26 mouse cellular contexts compared by ENCODE assay signal in the genomic region with DNA sequence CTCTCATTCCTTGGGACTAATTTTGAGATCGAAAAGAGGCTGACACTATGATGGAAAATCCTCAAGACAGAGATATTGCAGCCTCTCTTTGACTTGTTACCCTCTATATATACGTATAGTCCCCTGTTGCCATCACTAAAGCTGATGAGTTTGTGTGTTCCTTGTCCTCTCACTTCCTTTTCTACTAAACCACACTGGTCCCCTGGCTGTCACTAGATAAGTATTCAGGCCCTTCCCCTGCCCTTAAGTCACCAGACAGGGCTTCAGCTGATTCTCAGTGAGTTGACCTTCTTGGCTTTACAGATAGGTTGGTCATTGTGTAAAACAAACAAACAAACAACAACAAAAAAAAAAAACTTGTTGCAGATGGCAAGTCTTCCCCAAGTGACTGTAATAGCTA. TPM values are rescaled to one million over a fixed set of nuclear protein-coding genes. Genes with fewer than 3 reads are reported as not detected.
"Had no signal": no experiment of that assay in that cellular context is flagged by ENCODE, and none has a peak within 500 bp of the region (broad histone marks: within the 10 kb centered on the region; RNA-seq: fewer than 3 reads in every experiment).

No protein-coding gene starts in this region.

- H3K9me3 ChIP-seq: liver, embryonic 15.5 days; lung, embryonic 15.5 days; stomach, embryonic 15.5 days had no signal

- H3K36me3 ChIP-seq: liver, embryonic 15.5 days; lung, embryonic 15.5 days; midbrain, embryonic 10.5 days; midbrain, embryonic 12.5 days; neural tube, embryonic 12.5 days; stomach, embryonic 15.5 days had no signal

- ATAC-seq: liver, postnatal 0 days; lung, postnatal 0 days; midbrain, embryonic 16.5 days had no signal

- H3K9ac ChIP-seq: liver, embryonic 15.5 days; liver, postnatal 0 days; lung, embryonic 15.5 days; midbrain, embryonic 12.5 days; neural tube, embryonic 12.5 days; stomach, embryonic 15.5 days had no signal

- H3K4me1 ChIP-seq: liver, embryonic 15.5 days; lung, embryonic 15.5 days; midbrain, embryonic 10.5 days; midbrain, embryonic 12.5 days; neural tube, embryonic 12.5 days; stomach, embryonic 15.5 days had no signal

- H3K4me2 ChIP-seq: liver, embryonic 15.5 days; lung, embryonic 15.5 days; midbrain, embryonic 12.5 days; neural tube, embryonic 12.5 days; stomach, embryonic 15.5 days had no signal

- H3K27ac ChIP-seq: liver, embryonic 15.5 days; lung, embryonic 15.5 days; macrophage; midbrain, embryonic 10.5 days; midbrain, embryonic 12.5 days; neural tube, embryonic 12.5 days; stomach, embryonic 15.5 days; stomach, postnatal 0 days had no signal

- H3K4me3 ChIP-seq: liver, embryonic 15.5 days; lung, embryonic 15.5 days; midbrain, embryonic 10.5 days; midbrain, embryonic 12.5 days; neural tube, embryonic 12.5 days; stomach, embryonic 15.5 days had no signal

- DNase-seq: liver, postnatal 0 days; lung, adult 2 months; lung, postnatal 14 days; midbrain, embryonic 14.5 days; right cerebral cortex, postnatal 25 days; right cerebral cortex, postnatal 4 days; spleen, adult 18-20 months; thymus, adult 2 months; thymus, postnatal 25 days; thymus, postnatal 4 days had no signal

- H3K27me3 ChIP-seq: liver, embryonic 15.5 days; lung, embryonic 15.5 days; midbrain, embryonic 12.5 days; neural tube, embryonic 12.5 days; stomach, embryonic 15.5 days had no signal

RNA-seq across cellular contexts. Expression of a gene that starts 12.0 kb away (rescaled TPM):
- total RNA-seq: megakaryocyte progenitor cell, adult 5-6 weeks; megakaryocyte-erythroid progenitor cell, adult 5-6 weeks; neutrophil, adult 5-6 weeks had no signal
- polyA plus RNA-seq: liver, embryonic 15.5 days; liver, postnatal 0 days; lung, adult 2 months; lung, embryonic 15.5 days; lung, postnatal 0 days; macrophage; midbrain, embryonic 10.5 days; midbrain, embryonic 12.5 days; midbrain, embryonic 14.5 days; midbrain, embryonic 16.5 days; neural tube, embryonic 12.5 days; neural tube, embryonic 14.5 days; small intestine, adult 2 months; stomach, embryonic 15.5 days; stomach, postnatal 0 days; testis, adult 2 months; thymus, adult 2 months had no signal

RNA-seq across cellular contexts. Expression of a gene that starts 31.8 kb away (rescaled TPM):
- total RNA-seq: megakaryocyte progenitor cell, adult 5-6 weeks; megakaryocyte-erythroid progenitor cell, adult 5-6 weeks; neutrophil, adult 5-6 weeks had no signal
- polyA plus RNA-seq: liver, embryonic 15.5 days; liver, postnatal 0 days; lung, adult 2 months; lung, embryonic 15.5 days; lung, postnatal 0 days; macrophage; midbrain, embryonic 10.5 days; midbrain, embryonic 12.5 days; midbrain, embryonic 14.5 days; midbrain, embryonic 16.5 days; neural tube, embryonic 12.5 days; neural tube, embryonic 14.5 days; small intestine, adult 2 months; stomach, embryonic 15.5 days; stomach, postnatal 0 days; testis, adult 2 months; thymus, adult 2 months had no signal

RNA-seq across cellular contexts. Expression of a gene that starts 45.1 kb away (rescaled TPM):
- total RNA-seq: megakaryocyte progenitor cell, adult 5-6 weeks; megakaryocyte-erythroid progenitor cell, adult 5-6 weeks; neutrophil, adult 5-6 weeks had no signal
- polyA plus RNA-seq: liver, embryonic 15.5 days; liver, postnatal 0 days; lung, adult 2 months; lung, embryonic 15.5 days; lung, postnatal 0 days; macrophage; midbrain, embryonic 10.5 days; midbrain, embryonic 12.5 days; midbrain, embryonic 14.5 days; midbrain, embryonic 16.5 days; neural tube, embryonic 12.5 days; neural tube, embryonic 14.5 days; small intestine, adult 2 months; stomach, embryonic 15.5 days; stomach, postnatal 0 days; testis, adult 2 months; thymus, adult 2 months had no signal

RNA-seq across cellular contexts. Expression of a gene that starts 45.2 kb away (rescaled TPM):
- total RNA-seq: megakaryocyte progenitor cell, adult 5-6 weeks; megakaryocyte-erythroid progenitor cell, adult 5-6 weeks; neutrophil, adult 5-6 weeks had no signal
- polyA plus RNA-seq: liver, embryonic 15.5 days; liver, postnatal 0 days; lung, adult 2 months; lung, embryonic 15.5 days; lung, postnatal 0 days; macrophage; midbrain, embryonic 10.5 days; midbrain, embryonic 12.5 days; midbrain, embryonic 14.5 days; midbrain, embryonic 16.5 days; neural tube, embryonic 12.5 days; neural tube, embryonic 14.5 days; small intestine, adult 2 months; stomach, embryonic 15.5 days; stomach, postnatal 0 days; testis, adult 2 months; thymus, adult 2 months had no signal

RNA-seq across cellular contexts. Expression of a gene that starts 51.8 kb away (rescaled TPM):
- total RNA-seq: megakaryocyte progenitor cell, adult 5-6 weeks; megakaryocyte-erythroid progenitor cell, adult 5-6 weeks; neutrophil, adult 5-6 weeks had no signal
- polyA plus RNA-seq: liver, embryonic 15.5 days; liver, postnatal 0 days; lung, adult 2 months; lung, embryonic 15.5 days; lung, postnatal 0 days; macrophage; midbrain, embryonic 10.5 days; midbrain, embryonic 12.5 days; midbrain, embryonic 14.5 days; midbrain, embryonic 16.5 days; neural tube, embryonic 12.5 days; neural tube, embryonic 14.5 days; small intestine, adult 2 months; stomach, embryonic 15.5 days; stomach, postnatal 0 days; thymus, adult 2 months had no signal
